Mouse (Mus musculus) testis, postnatal 10 days (tissue): ENCODE measurements around the gene Rac2.

Source experiments
- DNase-seq: peaks from one replicate; pipeline ENCODE4 v3.0.0; 2021; ENCODE audit warnings: low spot score

Gene Rac2

DNA sequence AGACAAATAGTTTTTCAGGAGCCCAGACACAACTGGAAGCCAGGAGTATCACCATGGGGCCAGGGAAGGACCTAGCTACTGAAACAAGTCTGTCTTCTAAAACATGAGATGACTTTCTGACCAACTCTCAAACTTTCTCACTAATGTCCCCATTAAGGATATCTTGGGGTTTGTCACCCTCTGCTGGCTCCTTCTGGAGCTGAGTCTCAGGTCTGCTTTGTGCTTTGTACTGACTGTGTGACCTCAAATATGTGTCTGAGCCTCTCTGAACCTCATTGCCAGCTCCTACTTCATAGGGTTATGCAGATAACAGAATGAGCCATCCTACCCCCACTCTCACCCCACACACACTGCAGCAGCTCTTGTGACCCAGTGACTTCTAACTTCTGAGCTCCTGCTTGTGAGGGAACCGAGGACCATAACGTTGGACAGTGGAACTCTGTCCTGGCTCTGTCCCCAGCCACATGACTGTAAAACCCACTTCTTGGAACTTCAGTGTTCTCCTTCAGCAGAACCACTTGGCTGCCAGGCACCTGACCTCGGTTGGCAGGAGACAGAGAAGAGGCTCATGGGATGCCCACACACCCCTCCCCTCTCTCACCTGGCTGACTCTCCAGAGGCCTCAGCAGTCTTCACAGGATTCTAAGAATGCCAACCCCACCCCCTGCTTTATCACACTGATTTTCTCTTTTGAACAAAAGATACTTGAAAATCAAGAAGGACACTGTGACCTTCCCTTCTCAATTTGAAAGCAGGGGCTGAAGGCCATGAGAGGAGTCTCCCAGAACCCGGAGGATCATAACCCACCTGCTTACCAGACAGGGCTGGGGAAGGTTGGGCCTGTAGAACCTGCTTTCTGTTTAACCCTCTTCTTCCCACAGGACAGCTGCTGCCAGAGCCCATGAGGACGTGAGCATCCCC is 24.9 kb downstream of the Rac2 start:
- DNase-seq = no peak

DNA sequence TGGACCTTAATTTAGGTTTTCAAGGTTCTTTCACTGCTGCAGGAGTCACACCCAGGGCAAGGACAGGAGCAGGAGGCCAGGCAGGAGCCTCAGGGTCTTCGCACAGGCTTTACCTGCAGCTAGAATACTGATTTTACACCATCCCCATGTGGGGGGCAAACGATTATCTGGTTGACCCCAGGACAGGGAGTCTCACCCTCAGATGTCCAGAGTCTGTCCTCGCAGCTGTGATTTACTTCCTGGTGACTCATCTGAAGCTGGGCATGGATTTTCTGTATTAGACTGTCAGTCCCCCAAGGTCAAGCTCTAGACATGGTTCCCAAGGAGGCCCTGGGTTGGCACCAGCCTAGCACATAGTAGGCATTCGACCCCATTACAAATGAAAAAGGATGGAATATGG is 26.5 kb downstream of the Rac2 start:
- no peak for DNase-seq

DNA sequence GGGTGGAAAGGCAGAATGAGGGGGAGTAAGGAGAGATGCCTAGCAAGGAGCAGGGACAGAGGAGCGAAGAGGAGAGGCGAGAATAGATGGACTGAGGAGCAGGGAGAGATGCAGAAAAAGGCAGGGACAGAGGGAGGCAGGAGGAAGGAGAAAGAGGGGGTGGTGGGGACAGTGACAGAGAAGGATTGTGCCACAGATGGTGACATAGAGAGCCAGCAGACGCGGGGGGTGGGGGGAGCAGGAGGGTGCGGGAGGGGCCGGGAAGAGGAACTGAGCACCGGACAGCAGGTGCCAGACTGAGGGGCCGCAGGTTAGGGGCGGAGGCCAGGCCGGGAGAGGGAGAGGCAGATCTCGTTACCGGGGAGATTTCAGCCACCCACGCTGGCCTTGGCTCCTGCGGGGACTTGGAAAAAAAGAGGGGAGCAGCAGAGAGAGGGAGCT is 28.0 kb downstream of the Rac2 start, which contains the start of gene Sstr3:
Sstr3 (minus strand) TSS at position 125 of the 441 bp plus-strand sequence.
- DNase-seq = no peak

DNA sequence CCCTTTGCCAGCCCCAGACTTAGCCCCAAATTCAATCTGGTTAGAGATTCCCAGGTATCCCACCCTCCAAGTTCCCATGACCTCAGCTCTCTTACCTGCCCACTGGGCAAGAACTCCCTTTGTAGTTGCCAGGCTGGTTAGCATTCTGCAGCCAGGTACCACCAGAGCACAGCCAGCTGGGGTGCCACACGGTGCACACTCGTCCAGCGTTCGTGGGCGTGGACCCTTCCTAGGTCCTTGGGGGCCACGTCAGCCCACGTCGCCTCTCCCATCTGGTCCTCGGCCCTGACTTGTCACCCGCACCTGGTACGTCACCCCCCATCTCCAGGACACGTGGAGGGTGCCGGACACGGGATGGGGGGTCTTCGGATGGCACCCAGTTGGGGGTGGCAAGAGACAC is 28.5 kb downstream of the Rac2 start:
- DNase-seq = no peak

DNA sequence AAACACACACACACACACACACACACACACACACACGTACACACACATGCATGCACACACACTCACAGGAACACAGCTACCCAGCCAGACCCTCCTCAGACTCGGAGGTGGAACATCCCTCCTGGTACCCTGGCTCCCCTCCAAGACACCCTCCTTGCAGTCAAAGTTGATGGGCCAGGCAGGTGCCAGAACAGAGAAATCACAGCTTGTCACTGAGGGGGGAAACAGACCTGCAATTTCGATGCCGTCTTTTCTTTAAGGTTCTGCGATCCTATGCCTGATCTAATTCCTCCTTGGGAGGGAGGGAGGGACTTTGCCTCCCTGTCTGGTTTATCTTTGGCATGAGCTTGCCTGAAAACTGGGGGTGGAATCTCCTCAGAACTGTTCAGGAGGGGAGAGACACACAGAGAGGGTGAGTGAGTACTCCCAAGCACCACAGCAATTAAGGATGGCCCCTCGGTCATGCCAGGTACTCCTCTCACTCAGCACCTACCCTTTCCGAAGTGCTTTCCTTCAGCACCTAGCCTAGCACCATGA is 29.7 kb downstream of the Rac2 start:
- DNase-seq = peak; percentile 39

DNA sequence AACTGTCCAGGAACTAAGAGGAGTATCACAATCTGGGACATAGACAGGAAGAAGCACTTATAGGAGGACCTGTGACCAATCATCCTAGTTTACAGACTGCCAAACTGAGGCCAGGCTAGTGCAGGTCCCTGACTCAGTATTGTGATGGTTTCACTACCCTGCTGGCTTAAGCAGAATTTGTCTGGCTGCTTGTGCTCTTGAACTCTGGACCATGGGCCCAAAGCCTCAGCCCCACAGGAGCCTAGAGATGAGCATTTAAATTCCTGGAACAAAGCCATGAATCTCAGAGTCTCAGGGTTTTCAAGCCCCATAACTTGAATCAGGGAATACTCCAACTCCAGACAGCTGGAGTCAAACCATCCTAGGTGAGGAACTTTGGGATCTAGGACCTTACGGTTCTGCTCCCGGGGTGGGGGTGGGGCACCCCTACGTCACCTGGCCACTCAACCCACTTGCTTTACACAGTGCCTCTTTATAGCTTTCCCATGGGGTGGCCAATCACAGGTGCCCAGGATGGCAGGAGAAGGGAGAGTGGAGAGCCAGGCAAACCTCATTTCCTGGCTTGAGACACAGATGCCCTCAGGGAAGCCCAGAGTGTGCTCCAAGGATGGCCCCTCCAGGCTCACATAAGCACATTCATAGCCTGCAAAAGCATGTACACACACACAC is 30.4 kb downstream of the Rac2 start:
- no peak for DNase-seq

- peak; percentile 43 for DNase-seq
Measured at GRCm38 (mm10) chr15:78541606-78542005, 31.0 kb downstream of the Rac2 start.

DNA sequence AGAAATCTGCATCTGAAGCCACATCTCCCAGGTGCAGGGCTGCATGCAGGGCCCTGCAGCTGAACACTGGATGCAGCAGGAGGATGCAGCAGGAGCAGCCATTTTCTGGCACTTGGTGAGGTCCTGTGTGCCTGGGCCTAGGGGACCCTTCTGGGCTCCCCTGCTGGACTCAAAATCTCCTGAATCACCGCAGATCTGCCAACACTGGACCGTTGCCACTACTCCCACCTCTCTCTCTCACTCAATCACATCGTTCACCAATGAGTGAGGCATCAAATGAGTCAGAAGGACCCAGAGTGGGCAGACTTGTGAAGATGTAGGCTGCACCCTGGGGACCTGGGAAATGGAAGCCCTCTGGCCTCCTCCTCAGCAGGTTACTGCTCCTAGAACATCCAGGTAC is 31.5 kb downstream of the Rac2 start:
- DNase-seq = no peak

- no peak for DNase-seq
Measured at GRCm38 (mm10) chr15:78535723-78536421, 36.7 kb downstream of the Rac2 start.

GRCm38 (mm10) chr15:78533346-78533835 is 39.2 kb downstream of the Rac2 start:
- no peak for DNase-seq

DNA sequence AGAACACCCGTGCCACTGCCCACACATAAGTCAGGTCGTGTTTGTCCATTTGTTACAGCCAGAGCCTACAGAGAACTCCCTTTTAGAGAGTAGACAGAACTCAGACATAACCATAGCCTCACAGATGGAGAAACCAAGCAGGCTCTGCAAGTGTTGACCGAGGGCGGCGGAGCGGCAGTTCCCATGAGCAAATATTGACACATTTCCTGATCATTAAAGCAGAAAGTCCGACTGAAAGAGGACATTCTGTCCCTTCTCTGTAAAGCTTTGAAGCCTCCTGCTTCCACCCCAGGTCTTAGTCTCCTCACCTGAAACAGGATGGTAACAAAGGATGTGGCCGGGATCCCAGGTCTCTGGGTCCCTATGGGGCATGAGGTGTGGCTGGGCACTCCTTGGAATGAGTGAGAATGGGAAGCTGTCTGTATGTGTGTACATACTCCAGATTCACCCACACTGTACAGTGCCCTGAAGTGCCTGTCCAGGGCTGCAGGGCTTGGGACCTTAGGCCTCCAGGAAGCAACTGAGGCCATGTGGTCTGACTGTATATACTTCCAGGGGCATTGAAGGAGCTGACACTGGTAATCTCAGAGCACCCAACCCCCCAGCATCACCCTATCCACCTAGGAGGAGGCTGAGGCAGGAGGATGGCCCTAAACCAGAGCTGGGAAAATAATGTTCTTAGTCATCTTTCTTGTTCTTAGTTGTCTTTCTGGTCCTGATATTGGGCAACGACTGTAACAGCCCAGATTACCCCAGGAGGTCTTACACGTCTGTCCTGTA is 39.8 kb downstream of the Rac2 start:
- DNase-seq = no peak

- peak; percentile 99 for DNase-seq
Measured at GRCm38 (mm10) chr15:78531901-78532469, 40.6 kb downstream of the Rac2 start.

GRCm38 (mm10) chr15:78531451-78531720 is 41.2 kb downstream of the Rac2 start:
- DNase-seq = no peak

- DNase-seq = peak; percentile 80
Measured at GRCm38 (mm10) chr15:78530671-78531450, 41.7 kb downstream of the Rac2 start, which contains the start of gene C1qtnf6. TSS of gene C1qtnf6 (minus strand) at chr15:78531416.

- no peak for DNase-seq
Measured at GRCm38 (mm10) chr15:78530141-78530540, 42.4 kb downstream of the Rac2 start.

- peak; percentile 85 for DNase-seq
Measured at GRCm38 (mm10) chr15:78529428-78529990, 43.1 kb downstream of the Rac2 start.

- DNase-seq = peak; percentile 58
Measured at GRCm38 (mm10) chr15:78528726-78529411, 43.7 kb downstream of the Rac2 start.

GRCm38 (mm10) chr15:78527973-78528372 is 44.6 kb downstream of the Rac2 start:
- peak; percentile 57 for DNase-seq

GRCm38 (mm10) chr15:78524163-78524562 is 48.4 kb downstream of the Rac2 start:
- DNase-seq = no peak
